Mouse (Mus musculus) ES-E14 (cell line): ENCODE data around the gene Man2a1.

ENCODE experiments used
- CHD2 ChIP-seq: IDR thresholded peaks from 2 replicates; pipeline ENCODE4 v1.6.1; 2014; ENCODE audit warnings: mild to moderate bottlenecking, low read depth, low read length, inconsistent platforms
- ZNF384 ChIP-seq: IDR thresholded peaks from 2 replicates; pipeline ENCODE4 v1.6.1; 2012; ENCODE audit warnings: low read depth, low read length, inconsistent platforms

DNA sequence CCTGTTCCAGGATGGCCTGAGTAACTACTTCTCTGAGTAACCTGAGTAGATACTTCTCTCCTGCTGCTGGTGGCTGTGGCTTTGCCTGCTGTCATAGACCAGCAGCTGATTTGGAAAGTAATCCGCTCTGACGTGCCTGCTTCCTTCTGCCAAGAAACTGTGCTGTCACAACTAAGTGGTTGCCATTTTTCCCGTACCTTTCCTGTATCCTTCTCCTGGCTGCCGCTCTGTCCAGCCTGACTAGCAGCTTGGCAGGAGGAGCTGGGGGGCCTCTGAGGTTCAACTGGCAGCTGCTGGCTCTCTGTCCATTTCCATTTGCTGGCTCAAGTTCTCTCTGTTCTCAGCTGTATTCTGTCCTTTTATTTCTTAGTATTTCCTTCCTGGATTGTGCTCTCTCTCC is 115.8 kb downstream of the Man2a1 start:
- TF ChIP-seq ZNF384 (no peak), CHD2 (no peak)
